Mouse (Mus musculus): Measurements from ENCODE around the gene Aig1. TPM values are rescaled to one million over a fixed set of nuclear protein-coding genes. Genes with fewer than 3 reads are reported as not detected.

Aig1 gene
- polyA plus RNA-seq, 1 experiment from 2014 or later, result 18.0 TPM

GRCm38 (mm10) chr10:13674304-13675032, 194.3 kb downstream of the Aig1 start:
- 77% methylated on average over 7 of the region's 7 CpGs for WGBS (ENCODE audit: insufficient replicate concordance)
- no peak for ATAC-seq (ENCODE audit: low read depth)
- Histone ChIP-seq H3K27me3 (ENCODE audit: control insufficient read depth, insufficient read depth, low read depth, low read length) (no peaks in the 10 kb centered on the region), H3K27ac (ENCODE audit: low read length) (no peak overlapping the region), H3K4me3 (ENCODE audit: low read depth, low read length) (no peak overlapping the region), H3K9ac (ENCODE audit: low read depth, low read length) (no peak overlapping the region), H3K4me2 (ENCODE audit: low read depth, low read length) (no peak overlapping the region), H3K4me1 (ENCODE audit: control insufficient read depth, low read depth, low read length) (no peaks in the 10 kb centered on the region), H3K36me3 (ENCODE audit: control insufficient read depth, insufficient read depth) (no peaks in the 10 kb centered on the region), H3K9me3 (replicated peaks; ENCODE audit: control insufficient read depth, low read length) (no peaks in the 10 kb centered on the region)

DNA sequence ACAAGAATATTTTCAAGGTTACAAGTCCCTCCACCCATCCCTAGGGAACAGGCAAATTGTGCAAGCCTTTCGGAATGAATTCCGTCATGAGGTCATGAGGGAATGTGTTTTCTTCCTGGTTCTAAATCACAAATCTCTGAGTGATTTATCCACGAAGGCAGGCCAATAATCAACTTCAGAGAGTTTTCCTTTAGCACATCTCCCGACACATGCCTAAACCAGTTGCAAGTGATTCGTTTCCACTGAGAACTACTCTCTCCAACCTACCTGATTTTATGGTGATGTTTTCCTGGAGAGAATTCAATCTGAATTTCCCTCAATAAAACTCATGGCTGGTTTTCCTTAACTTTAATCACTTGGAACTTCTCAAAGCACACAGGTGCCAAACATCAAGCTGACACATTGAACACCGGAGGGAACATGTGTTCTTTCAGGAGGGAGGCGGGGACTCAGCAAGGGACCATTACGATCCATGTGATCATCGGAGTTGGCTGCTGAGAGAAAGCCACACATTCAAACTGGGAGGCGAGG, 201.5 kb downstream of the Aig1 start:
- Histone ChIP-seq H3K27ac (ENCODE audit: low read length) (no peak overlapping the region), H3K9me3 (replicated peaks; ENCODE audit: control insufficient read depth, low read length) (no peaks in the 10 kb centered on the region), H3K4me2 (ENCODE audit: low read depth, low read length) (no peak overlapping the region), H3K4me1 (ENCODE audit: control insufficient read depth, low read depth, low read length) (no peaks in the 10 kb centered on the region), H3K36me3 (ENCODE audit: control insufficient read depth, insufficient read depth) (no peaks in the 10 kb centered on the region), H3K9ac (ENCODE audit: low read depth, low read length) (no peak overlapping the region), H3K27me3 (ENCODE audit: control insufficient read depth, insufficient read depth, low read depth, low read length) (no peaks in the 10 kb centered on the region), H3K4me3 (ENCODE audit: low read depth, low read length) (no peak overlapping the region)
- WGBS (ENCODE audit: insufficient replicate concordance), result 74% methylated on average over 10 of the region's 10 CpGs
- ATAC-seq (ENCODE audit: low read depth), result no peak

DNA sequence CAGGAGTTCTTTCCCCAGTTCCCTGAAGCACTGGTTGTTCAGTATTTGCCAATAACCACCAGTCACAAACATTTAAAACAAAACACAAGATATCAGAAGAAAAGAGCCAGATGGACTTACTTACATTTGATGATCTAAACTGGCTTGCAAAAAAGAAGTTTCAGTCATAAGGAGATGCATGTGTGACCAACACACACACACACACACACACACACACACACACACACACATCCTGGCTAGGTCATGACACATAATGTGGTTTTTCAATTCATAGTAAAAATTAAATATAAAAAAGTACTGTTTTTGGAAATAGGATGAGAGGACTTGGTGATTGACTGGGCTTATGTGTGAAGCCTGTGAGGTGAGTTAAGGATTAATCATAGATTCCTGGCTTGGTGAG, 205.3 kb downstream of the Aig1 start:
- Histone ChIP-seq H3K4me1 (ENCODE audit: control insufficient read depth, low read depth, low read length) (no peaks in the 10 kb centered on the region), H3K9me3 (replicated peaks; ENCODE audit: control insufficient read depth, low read length) (no peaks in the 10 kb centered on the region), H3K27me3 (ENCODE audit: control insufficient read depth, insufficient read depth, low read depth, low read length) (no peaks in the 10 kb centered on the region), H3K36me3 (ENCODE audit: control insufficient read depth, insufficient read depth) (no peaks in the 10 kb centered on the region), H3K4me2 (ENCODE audit: low read depth, low read length) (no peak overlapping the region), H3K27ac (ENCODE audit: low read length) (no peak overlapping the region), H3K4me3 (ENCODE audit: low read depth, low read length) (no peak overlapping the region), H3K9ac (ENCODE audit: low read depth, low read length) (no peak overlapping the region)
- no peak for ATAC-seq (ENCODE audit: low read depth)

- Histone ChIP-seq H3K4me3 (ENCODE audit: low read depth, low read length) (no peak overlapping the region), H3K27ac (ENCODE audit: low read length) (no peak overlapping the region), H3K9ac (ENCODE audit: low read depth, low read length) (no peak overlapping the region), H3K9me3 (replicated peaks; ENCODE audit: control insufficient read depth, low read length) (no peaks in the 10 kb centered on the region), H3K27me3 (ENCODE audit: control insufficient read depth, insufficient read depth, low read depth, low read length) (no peaks in the 10 kb centered on the region), H3K36me3 (ENCODE audit: control insufficient read depth, insufficient read depth) (no peaks in the 10 kb centered on the region), H3K4me1 (ENCODE audit: control insufficient read depth, low read depth, low read length) (no peaks in the 10 kb centered on the region), H3K4me2 (ENCODE audit: low read depth, low read length) (no peak overlapping the region)
- 53% methylated on average over 2 of the region's 2 CpGs for WGBS (ENCODE audit: insufficient replicate concordance)
- no peak for ATAC-seq (ENCODE audit: low read depth)
Observed at GRCm38 (mm10) chr10:13659778-13660177, 209.0 kb downstream of the Aig1 start.

DNA sequence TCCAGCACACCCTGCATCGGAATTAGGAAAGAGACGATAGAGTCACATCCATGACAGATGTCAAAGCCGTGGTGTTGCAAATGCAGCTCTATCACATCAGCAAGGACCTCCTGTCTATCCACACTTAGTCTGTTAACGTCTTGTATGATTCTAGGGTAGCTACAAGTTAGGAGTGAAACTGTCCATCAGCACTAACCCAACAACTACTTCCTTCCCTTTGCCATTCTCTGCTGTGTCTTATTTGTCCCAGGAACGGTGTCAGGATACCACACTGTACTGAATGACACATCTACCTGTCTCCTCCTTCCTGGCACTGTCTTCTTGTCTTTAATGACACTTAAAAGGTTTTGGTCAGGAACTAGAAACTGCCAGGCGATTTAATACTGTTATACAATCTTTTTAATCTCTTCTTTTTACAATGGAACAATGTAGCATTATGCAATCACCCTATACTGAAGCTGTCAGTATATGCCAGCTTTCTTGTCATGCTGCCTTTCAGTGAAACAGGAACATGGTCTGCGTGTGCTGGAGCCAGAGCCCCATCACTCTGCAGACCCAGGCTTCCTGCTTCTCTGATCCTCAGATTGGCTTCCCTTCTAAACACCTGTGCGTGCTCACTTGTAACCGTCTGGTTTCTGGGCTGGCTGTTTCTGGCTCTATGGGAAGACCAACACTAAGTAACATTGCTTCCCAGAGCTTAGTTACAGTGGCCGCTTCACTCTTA, 214.9 kb downstream of the Aig1 start:
- no peaks in the 10 kb centered on the region for H3K27me3 ChIP-seq (ENCODE audit: control insufficient read depth, insufficient read depth, low read depth, low read length)
- WGBS (ENCODE audit: insufficient replicate concordance), result 53% methylated on average over 10 of the region's 10 CpGs
- no peak overlapping the region for H3K27ac ChIP-seq (ENCODE audit: low read length)
- no peak for ATAC-seq (ENCODE audit: low read depth)
- no peak overlapping the region for H3K4me2 ChIP-seq (ENCODE audit: low read depth, low read length)
- H3K4me1 ChIP-seq (ENCODE audit: control insufficient read depth, low read depth, low read length), result no peaks in the 10 kb centered on the region
- H3K4me3 ChIP-seq (ENCODE audit: low read depth, low read length), result no peak overlapping the region
- H3K9ac ChIP-seq (ENCODE audit: low read depth, low read length), result no peak overlapping the region
- H3K9me3 ChIP-seq (replicated peaks; ENCODE audit: control insufficient read depth, low read length), result no peaks in the 10 kb centered on the region
- H3K36me3 ChIP-seq (ENCODE audit: control insufficient read depth, insufficient read depth), result no peaks in the 10 kb centered on the region

GRCm38 (mm10) chr10:13653326-13653725, 215.5 kb downstream of the Aig1 start:
- Histone ChIP-seq H3K9ac (ENCODE audit: low read depth, low read length) (no peak overlapping the region), H3K9me3 (replicated peaks; ENCODE audit: control insufficient read depth, low read length) (no peaks in the 10 kb centered on the region), H3K4me3 (ENCODE audit: low read depth, low read length) (no peak overlapping the region), H3K27me3 (ENCODE audit: control insufficient read depth, insufficient read depth, low read depth, low read length) (no peaks in the 10 kb centered on the region), H3K27ac (ENCODE audit: low read length) (no peak overlapping the region), H3K36me3 (ENCODE audit: control insufficient read depth, insufficient read depth) (no peaks in the 10 kb centered on the region), H3K4me2 (ENCODE audit: low read depth, low read length) (no peak overlapping the region), H3K4me1 (ENCODE audit: control insufficient read depth, low read depth, low read length) (no peaks in the 10 kb centered on the region)
- ATAC-seq (ENCODE audit: low read depth), result no peak
- WGBS (ENCODE audit: insufficient replicate concordance), result 79% methylated on average over 7 of the region's 7 CpGs

GRCm38 (mm10) chr10:13652061-13652460, 216.7 kb downstream of the Aig1 start:
- Histone ChIP-seq H3K4me3 (ENCODE audit: low read depth, low read length) (no peak overlapping the region), H3K36me3 (ENCODE audit: control insufficient read depth, insufficient read depth) (no peaks in the 10 kb centered on the region), H3K9ac (ENCODE audit: low read depth, low read length) (no peak overlapping the region), H3K4me1 (ENCODE audit: control insufficient read depth, low read depth, low read length) (no peaks in the 10 kb centered on the region), H3K9me3 (replicated peaks; ENCODE audit: control insufficient read depth, low read length) (no peaks in the 10 kb centered on the region), H3K27me3 (ENCODE audit: control insufficient read depth, insufficient read depth, low read depth, low read length) (no peaks in the 10 kb centered on the region), H3K27ac (ENCODE audit: low read length) (no peak overlapping the region), H3K4me2 (ENCODE audit: low read depth, low read length) (no peak overlapping the region)
- 69% methylated on average over 4 of the region's 4 CpGs for WGBS (ENCODE audit: insufficient replicate concordance)
- ATAC-seq (ENCODE audit: low read depth), result no peak

GRCm38 (mm10) chr10:13641750-13642149, 227.0 kb downstream of the Aig1 start:
- ATAC-seq (ENCODE audit: low read depth), result no peak
- H3K9ac ChIP-seq (ENCODE audit: low read depth, low read length), result no peak overlapping the region
- 19% methylated on average over 7 of the region's 7 CpGs for WGBS (ENCODE audit: insufficient replicate concordance)

DNA sequence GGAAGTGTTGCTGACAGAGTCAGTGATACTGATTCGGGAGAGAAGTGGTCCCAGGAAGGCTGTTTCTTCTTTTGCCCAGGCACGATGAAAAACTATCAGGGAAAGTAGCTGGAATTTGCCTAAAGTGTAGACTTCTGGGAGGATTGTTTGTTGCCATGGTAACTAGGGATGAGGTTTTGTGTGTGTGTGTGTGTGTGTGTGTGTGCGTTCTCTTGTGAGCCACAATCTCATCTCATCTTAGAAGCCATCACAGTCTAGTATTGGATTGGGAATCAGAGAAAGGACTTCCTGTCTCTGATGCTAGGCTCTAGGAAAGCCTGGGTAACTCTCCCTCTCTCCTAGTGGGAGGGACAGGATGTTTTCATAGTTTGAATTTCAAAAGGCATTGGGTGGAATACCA, 237.0 kb downstream of the Aig1 start:
- no peak overlapping the region for H3K4me2 ChIP-seq (ENCODE audit: low read depth, low read length)
- H3K4me1 ChIP-seq (ENCODE audit: control insufficient read depth, low read depth, low read length), result no peaks in the 10 kb centered on the region
- ATAC-seq (ENCODE audit: low read depth), result no peak
- no peak overlapping the region for H3K9ac ChIP-seq (ENCODE audit: low read depth, low read length)
- H3K9me3 ChIP-seq (replicated peaks; ENCODE audit: control insufficient read depth, low read length), result no peaks in the 10 kb centered on the region
- H3K27me3 ChIP-seq (ENCODE audit: control insufficient read depth, insufficient read depth, low read depth, low read length), result no peaks in the 10 kb centered on the region
- no peaks in the 10 kb centered on the region for H3K36me3 ChIP-seq (ENCODE audit: control insufficient read depth, insufficient read depth)
- H3K4me3 ChIP-seq (ENCODE audit: low read depth, low read length), result no peak overlapping the region
- WGBS (ENCODE audit: insufficient replicate concordance), result 61% methylated on average over 3 of the region's 3 CpGs
- H3K27ac ChIP-seq (ENCODE audit: low read length), result no peak overlapping the region

More at GRCm38 (mm10) chr10:13641750-13642149, 227.0 kb downstream of the Aig1 start:
- Histone ChIP-seq H3K36me3 (ENCODE audit: control insufficient read depth, insufficient read depth) (no peaks in the 10 kb centered on the region), H3K27ac (ENCODE audit: low read length) (no peak overlapping the region), H3K4me2 (ENCODE audit: low read depth, low read length) (no peak overlapping the region), H3K27me3 (ENCODE audit: control insufficient read depth, insufficient read depth, low read depth, low read length) (no peaks in the 10 kb centered on the region), H3K4me1 (ENCODE audit: control insufficient read depth, low read depth, low read length) (no peaks in the 10 kb centered on the region), H3K9me3 (replicated peaks; ENCODE audit: control insufficient read depth, low read length) (no peaks in the 10 kb centered on the region), H3K4me3 (ENCODE audit: low read depth, low read length) (no peak overlapping the region)

All from liver, embryonic 16.5 days (tissue).